Mouse (Mus musculus) limb, embryonic 12.5 days (tissue): ENCODE measurements at regions not wholly inside any gene's neighbourhood (a gene's known extent, or its start where the extent isn't known, plus 50 kb on each side); places are given as distances from the start of the nearest gene placed in this dataset.

Experiments
- ATAC-seq: fragments of 200-750 bp; cut with Nextera tagmentation; 2 replicates; pipeline ENCODE4 v1.8.0; 2017; ENCODE audit warnings: low read depth, moderate TSS enrichment; ENCODE audit not compliant: insufficient number of reproducible peaks, insufficient read depth, low FRiP score, low TSS enrichment
- H3K27ac ChIP-seq: fragments of 300-500 bp; sonication (generic); 2 replicates; pipeline ENCODE4 v1.5.1; 2016; ENCODE audit warnings: mild to moderate bottlenecking, moderate library complexity
- H3K27me3 ChIP-seq: fragments of 300-500 bp; sonication (generic); 2 replicates; pipeline ENCODE4 v1.6.1; 2016; ENCODE audit warnings: mild to moderate bottlenecking, moderate library complexity
- H3K36me3 ChIP-seq: fragments of 300-500 bp; sonication (generic); 2 replicates; pipeline ENCODE4 v1.6.1; 2016; ENCODE audit warnings: mild to moderate bottlenecking, moderate library complexity
- H3K4me1 ChIP-seq: fragments of 300-500 bp; sonication (generic); replicated peaks from 2 replicates; pipeline ENCODE4 v1.6.1; 2016
- H3K4me2 ChIP-seq: fragments of 300-500 bp; sonication (generic); 2 replicates; pipeline ENCODE4 v1.6.1; 2016; ENCODE audit warnings: mild to moderate bottlenecking, moderate library complexity
- H3K4me3 ChIP-seq: fragments of 300-500 bp; sonication (generic); replicated peaks from 2 replicates; pipeline ENCODE4 v1.5.1; 2016; ENCODE audit warnings: mild to moderate bottlenecking
- H3K9ac ChIP-seq: fragments of 300-500 bp; sonication (generic); replicated peaks from 2 replicates; pipeline ENCODE4 v1.6.1; 2016; ENCODE audit warnings: mild to moderate bottlenecking, moderate library complexity
- H3K9me3 ChIP-seq: fragments of 300-500 bp; sonication (generic); 2 replicates; pipeline ENCODE4 v1.6.1; 2016; ENCODE audit warnings: mild to moderate bottlenecking, moderate library complexity
- WGBS: fragments of 180-500 bp; shearing (Covaris S2); methylation state at CpG from one replicate; pipeline ENCODE4 v1.1.7; 2016; 5-methylcytosine and 5-hydroxymethylcytosine counted together

DNA sequence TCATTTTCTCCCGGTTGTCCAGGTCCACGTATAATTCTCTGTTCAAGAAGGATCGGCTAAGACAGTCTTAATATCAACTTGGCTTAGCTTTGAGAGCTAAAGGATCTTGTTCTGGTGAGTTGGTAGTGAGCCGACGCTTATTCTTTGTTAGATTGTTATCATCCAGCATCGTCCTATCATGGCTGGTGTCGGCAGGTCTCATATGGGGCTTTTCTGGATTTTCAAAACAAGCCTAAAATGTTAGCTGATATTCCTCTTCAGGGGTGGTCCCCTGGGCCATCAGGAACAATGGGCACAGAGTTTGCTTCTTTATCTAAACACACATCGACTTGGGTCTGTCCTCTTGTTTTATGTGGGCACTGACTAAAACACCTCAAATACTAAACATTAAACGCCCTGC is 124.6 kb upstream of the Zfhx3 start:
- ATAC-seq: no peak
- peaks cover 54% of the 10 kb centered on the region for H3K4me1 ChIP-seq

DNA sequence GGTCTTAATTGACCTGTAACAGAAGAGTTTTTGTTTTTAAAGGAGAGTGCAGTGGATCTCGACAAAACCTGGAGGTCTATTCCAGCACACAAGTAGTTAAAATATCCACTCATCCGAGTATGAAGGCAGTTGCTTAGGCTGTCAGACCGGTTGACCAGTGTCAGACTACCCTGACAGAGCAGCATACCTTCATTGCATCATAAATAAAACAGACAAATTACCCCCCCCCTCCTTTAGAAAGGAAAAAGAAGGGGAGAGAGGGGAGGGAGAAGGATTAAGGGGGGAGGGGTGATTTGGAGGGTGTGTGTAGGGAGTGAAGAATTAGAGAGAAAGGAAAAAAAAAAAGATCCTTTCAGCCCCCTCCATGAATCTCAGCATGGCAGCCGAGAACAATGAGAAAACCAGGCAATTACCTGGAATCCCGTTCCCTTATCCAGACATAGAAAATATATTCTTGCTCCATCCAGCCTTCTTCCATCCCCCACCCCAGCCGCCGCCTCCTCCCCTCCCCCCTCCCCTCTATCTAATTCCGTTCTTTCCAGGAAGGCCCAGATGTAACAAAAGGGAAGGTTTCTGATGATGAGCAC is 122.2 kb upstream of the Zfhx3 start:
- peaks cover 63% of the 10 kb centered on the region for H3K4me1 ChIP-seq
- peak overlapping the region; percentile 82; the same call in 1 of the 2 replicates for H3K27ac ChIP-seq
- H3K27me3 ChIP-seq: no peaks in the 10 kb centered on the region
- no peak for ATAC-seq
- no peaks in the 10 kb centered on the region for H3K9me3 ChIP-seq
- H3K36me3 ChIP-seq: no peaks in the 10 kb centered on the region
- H3K4me2 ChIP-seq: peak overlapping the region; percentile 19; the same call in 1 of the 2 replicates
- no peak overlapping the region for H3K9ac ChIP-seq
- H3K4me3 ChIP-seq: no peak overlapping the region
- WGBS: 8% methylated on average over 8 of the region's 8 CpGs

More for the DNA sequence above, 124.6 kb upstream of the Zfhx3 start:
- Histone ChIP-seq H3K9me3 (no peaks in the 10 kb centered on the region), H3K27me3 (no peaks in the 10 kb centered on the region), H3K9ac (no peak overlapping the region), H3K36me3 (no peaks in the 10 kb centered on the region), H3K4me2 (no peak overlapping the region), H3K27ac (no peak overlapping the region), H3K4me3 (no peak overlapping the region)
- WGBS: 86% methylated on average over 9 of the region's 9 CpGs

DNA sequence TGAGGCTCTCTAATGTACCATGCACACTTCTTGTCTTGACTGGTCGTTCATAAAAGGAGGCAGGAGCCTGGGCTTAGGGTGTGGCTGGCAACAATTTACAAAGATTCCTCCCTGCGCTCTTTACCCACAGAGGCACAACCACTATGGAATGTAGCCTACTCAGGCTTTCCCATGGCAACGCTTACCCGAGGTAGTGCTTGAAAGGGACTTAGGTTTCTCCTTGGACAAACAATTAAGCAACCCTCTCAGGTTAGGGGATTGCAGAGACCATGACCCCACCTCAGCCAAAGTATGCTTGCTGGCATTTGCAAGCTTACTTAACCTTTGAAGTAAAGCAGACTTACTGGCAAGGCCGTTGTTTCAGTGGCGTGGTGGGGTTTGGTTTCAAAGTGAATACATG is 120.9 kb upstream of the Zfhx3 start:
- Histone ChIP-seq H3K4me1 (peaks cover 56% of the 10 kb centered on the region), H3K4me2 (no peak overlapping the region)

DNA sequence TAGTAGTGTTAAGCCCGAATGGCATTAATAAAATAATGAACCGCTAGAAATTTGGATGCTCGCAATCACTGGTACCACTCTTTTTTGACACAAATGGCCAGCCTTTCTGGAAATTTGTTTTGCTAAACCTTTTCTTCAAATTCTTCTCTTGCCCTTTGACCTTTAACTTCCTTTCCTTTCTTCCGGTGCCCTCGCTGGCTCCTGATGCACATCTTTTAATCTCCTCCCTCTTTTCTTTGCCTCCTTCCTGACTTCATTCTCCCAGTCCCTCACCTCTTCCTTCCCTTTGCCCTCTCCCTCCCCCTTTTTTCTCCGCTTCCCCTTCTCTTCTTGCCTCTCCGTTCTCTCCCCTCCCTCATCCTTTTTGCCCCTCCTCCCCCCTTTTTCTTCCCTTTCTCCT is 118.3 kb upstream of the Zfhx3 start:
- peak overlapping the region; percentile 38 for H3K9ac ChIP-seq
- ATAC-seq: no peak

More for the DNA sequence above, 120.9 kb upstream of the Zfhx3 start:
- H3K9ac ChIP-seq: no peak overlapping the region
- no peaks in the 10 kb centered on the region for H3K36me3 ChIP-seq
- peak overlapping the region; percentile 82 for H3K27ac ChIP-seq
- WGBS: 24% methylated on average over 6 of the region's 6 CpGs
- no peaks in the 10 kb centered on the region for H3K9me3 ChIP-seq
- ATAC-seq: no peak
- H3K4me3 ChIP-seq: no peak overlapping the region
- no peaks in the 10 kb centered on the region for H3K27me3 ChIP-seq

DNA sequence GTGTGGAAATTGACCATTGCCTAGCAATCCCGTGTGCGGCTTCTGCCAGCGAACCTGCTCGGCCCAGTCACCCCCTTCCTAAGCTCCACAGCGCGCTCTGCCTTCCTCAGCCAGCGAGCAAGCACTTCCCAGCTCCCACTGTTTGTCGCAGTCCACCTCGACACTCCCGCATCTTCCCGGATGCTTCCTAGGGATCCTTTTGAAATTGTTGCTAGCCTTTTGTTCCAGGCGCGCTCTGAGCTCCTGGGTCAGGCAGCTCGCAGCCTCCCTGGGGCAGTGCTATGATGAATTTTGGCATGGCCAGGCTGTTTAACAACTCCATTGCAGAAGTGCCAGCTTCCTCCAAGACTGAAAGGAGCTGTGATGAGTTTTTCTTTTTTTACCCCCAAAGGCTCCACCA is 117.8 kb upstream of the Zfhx3 start:
- H3K27ac ChIP-seq: peak overlapping the region; percentile 77
- no peaks in the 10 kb centered on the region for H3K27me3 ChIP-seq
- no peak for ATAC-seq
- H3K4me3 ChIP-seq: peak overlapping the region; percentile 21
- 2% methylated on average over 14 of the region's 14 CpGs for WGBS
- peak overlapping the region; percentile 53 for H3K4me2 ChIP-seq
- H3K36me3 ChIP-seq: no peaks in the 10 kb centered on the region
- peaks cover 6% of the 10 kb centered on the region; the same call in 1 of the 2 replicates for H3K9me3 ChIP-seq
- H3K4me1 ChIP-seq: peaks cover 54% of the 10 kb centered on the region
- H3K9ac ChIP-seq: peak overlapping the region; percentile 38

More for the DNA sequence above, 118.3 kb upstream of the Zfhx3 start:
- Histone ChIP-seq H3K9me3 (peaks cover 6% of the 10 kb centered on the region; the same call in 1 of the 2 replicates), H3K27ac (peak overlapping the region; percentile 77), H3K4me1 (peaks cover 58% of the 10 kb centered on the region), H3K4me3 (peak overlapping the region; percentile 21), H3K36me3 (no peaks in the 10 kb centered on the region), H3K27me3 (no peaks in the 10 kb centered on the region), H3K4me2 (peak overlapping the region; percentile 53)
- WGBS: 17% methylated on average over 7 of the region's 7 CpGs

DNA sequence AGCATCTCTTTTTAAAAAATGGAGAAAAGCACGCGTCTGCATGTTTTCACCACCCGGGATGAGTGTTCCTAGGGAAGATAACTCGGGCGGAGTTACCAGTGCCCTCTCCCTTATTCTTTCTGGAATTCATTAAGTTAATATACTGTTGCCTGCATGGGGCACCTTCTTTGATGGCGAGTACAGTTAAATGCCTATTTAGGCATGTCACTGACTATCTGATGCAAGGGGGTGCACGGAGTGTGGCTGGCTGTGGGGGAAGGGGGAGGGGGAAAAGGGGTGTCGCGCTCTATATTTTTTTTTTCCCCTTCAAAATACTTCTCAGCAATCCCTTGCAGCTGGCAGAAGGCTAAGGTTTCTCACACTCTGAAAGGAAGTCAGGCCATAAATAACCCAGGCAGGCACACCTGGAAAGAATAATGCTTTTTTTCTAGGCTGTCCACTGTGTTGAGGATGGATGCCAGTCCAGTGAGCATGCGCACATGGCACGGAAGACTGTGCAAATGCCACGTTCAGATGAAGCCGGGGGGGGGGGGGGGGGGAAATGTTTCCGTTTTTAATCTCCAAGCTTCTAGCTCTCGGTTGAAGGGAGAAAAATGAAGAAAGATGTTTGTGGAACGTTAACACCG is 114.8 kb upstream of the Zfhx3 start:
- H3K4me1 ChIP-seq: peaks cover 30% of the 10 kb centered on the region
- H3K4me3 ChIP-seq: no peak overlapping the region
- H3K36me3 ChIP-seq: no peaks in the 10 kb centered on the region
- WGBS: 9% methylated on average over 17 of the region's 17 CpGs
- ATAC-seq: peak; percentile 82
- no peak overlapping the region; the same call in 1 of the 2 replicates for H3K9ac ChIP-seq
- H3K27me3 ChIP-seq: no peaks in the 10 kb centered on the region
- H3K27ac ChIP-seq: peak overlapping the region; percentile 89
- peaks cover 6% of the 10 kb centered on the region; the same call in 1 of the 2 replicates for H3K9me3 ChIP-seq
- peak overlapping the region; percentile 38 for H3K4me2 ChIP-seq

DNA sequence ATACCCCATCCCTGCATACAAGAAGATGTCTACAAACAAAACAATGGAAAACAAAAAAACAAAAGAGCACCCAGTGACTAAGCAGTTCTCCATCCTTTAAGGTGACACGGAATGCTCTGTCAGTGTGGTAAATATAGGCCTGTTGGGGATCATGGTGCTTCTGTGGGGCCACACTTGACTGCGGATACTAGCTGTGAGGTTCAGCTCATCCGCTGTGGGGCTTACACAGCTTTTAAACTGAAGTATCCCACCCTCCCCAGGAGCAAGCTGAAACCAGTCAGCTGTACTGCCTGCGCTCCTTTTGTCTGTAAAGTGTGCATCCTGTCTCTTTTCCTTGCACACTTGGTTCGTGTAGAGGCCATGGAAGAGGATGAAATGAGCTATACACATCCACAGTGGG is 113.9 kb upstream of the Zfhx3 start:
- no peaks in the 10 kb centered on the region for H3K27me3 ChIP-seq
- WGBS: 95% methylated on average over 5 of the region's 5 CpGs
- peak overlapping the region; percentile 89 for H3K27ac ChIP-seq

DNA sequence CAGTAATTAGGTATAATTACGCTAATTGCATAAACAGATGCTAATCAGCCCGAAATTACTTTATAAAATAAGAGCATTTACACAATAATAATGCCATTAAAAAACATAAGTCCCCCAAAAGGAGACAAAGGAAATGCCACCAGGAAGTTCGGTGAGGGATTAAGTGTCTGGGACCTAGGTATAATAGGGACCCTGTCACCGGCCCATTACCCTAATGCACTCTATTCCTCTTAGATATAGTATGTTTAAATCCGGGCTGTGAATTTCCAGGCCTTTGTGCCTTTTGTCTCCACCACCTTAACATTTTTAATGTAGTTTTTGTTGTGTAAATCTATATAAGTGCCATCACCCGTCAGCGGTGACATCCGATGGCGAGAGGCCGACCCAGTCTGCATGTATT is 109.0 kb upstream of the Zfhx3 start:
- H3K27me3 ChIP-seq: no peaks in the 10 kb centered on the region
- WGBS: 79% methylated on average over 10 of the region's 10 CpGs
- H3K9me3 ChIP-seq: peaks cover 2% of the 10 kb centered on the region; the same call in 1 of the 2 replicates
- H3K27ac ChIP-seq: no peak overlapping the region
- no peak overlapping the region for H3K4me2 ChIP-seq
- H3K4me1 ChIP-seq: no peaks in the 10 kb centered on the region
- no peaks in the 10 kb centered on the region for H3K36me3 ChIP-seq
- no peak overlapping the region for H3K4me3 ChIP-seq
- no peak for ATAC-seq
- no peak overlapping the region for H3K9ac ChIP-seq

More for the DNA sequence above, 113.9 kb upstream of the Zfhx3 start:
- Histone ChIP-seq H3K36me3 (no peaks in the 10 kb centered on the region), H3K4me3 (no peak overlapping the region), H3K9ac (no peak overlapping the region), H3K9me3 (peaks cover 6% of the 10 kb centered on the region; the same call in 1 of the 2 replicates), H3K4me1 (peaks cover 30% of the 10 kb centered on the region), H3K4me2 (no peak overlapping the region)
- ATAC-seq: no peak

DNA sequence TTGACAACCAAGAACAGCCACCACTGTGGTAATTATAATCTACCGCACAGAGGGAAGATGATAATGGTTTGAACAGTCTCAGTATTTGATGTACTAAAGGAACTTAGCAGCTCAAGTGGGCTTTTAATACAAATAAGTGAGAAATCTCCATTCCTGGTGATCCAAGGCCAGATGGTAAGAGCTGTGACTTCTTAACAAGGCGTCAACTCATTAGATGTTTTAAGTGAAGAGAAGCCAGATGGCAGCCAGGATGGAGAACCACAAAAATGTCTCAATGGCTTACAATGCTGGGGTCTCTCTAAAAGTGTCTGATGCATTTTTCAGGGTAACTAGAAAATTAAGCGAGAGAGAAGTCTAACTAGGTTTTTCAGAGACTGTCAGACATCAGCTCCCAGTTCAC is 96.3 kb upstream of the Zfhx3 start:
- H3K27ac ChIP-seq: no peak overlapping the region
- WGBS: 46% methylated on average over 3 of the region's 3 CpGs
- peaks cover 9% of the 10 kb centered on the region; the same call in 1 of the 2 replicates for H3K4me1 ChIP-seq
- no peak overlapping the region for H3K9ac ChIP-seq
- no peak overlapping the region for H3K4me2 ChIP-seq
- ATAC-seq: no peak
- H3K36me3 ChIP-seq: no peaks in the 10 kb centered on the region
- H3K27me3 ChIP-seq: no peaks in the 10 kb centered on the region
- H3K9me3 ChIP-seq: no peaks in the 10 kb centered on the region
- H3K4me3 ChIP-seq: no peak overlapping the region

DNA sequence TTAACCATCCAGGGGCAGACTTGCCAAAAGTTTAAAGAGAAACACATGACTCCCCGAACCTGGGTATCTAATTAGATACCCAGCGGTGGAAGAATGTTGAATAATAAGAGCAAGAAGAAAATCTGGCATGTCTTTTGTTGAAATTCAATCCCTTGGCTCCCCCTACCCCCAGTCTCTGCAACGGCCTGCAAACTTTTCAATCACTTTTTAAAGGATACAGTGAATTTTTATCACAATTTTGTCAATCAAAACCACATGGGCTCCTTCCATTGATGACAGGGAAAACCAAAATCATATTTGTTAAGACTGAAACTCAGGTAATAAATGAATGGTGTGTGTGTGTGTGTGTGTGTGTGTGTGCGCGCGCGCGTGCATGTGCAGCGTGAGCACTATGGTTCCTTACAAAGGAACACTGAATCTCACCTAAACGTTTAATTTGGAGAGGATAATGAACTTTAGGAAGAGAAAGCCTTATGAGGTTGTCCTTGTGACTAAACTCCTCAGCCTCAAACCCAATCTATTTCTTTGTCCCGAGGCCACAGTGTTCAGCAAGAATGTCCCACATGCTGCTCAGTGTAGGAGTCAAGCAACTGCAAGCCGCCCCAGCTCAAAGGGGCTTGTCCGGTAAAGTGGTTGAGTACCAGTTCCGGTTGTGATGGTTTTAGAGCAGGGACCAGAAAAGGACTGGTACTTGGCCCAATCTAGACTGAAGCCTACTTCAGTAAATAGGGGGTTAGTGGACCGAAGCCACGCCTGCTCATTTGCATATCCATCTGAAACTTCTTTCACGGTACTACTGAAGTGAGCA is 91.0 kb upstream of the Zfhx3 start:
- H3K27ac ChIP-seq: peak overlapping the region; percentile 90
- H3K9ac ChIP-seq: no peak overlapping the region
- H3K36me3 ChIP-seq: no peaks in the 10 kb centered on the region
- ATAC-seq: peak; percentile 75
- peaks cover 25% of the 10 kb centered on the region for H3K4me1 ChIP-seq
- no peaks in the 10 kb centered on the region for H3K27me3 ChIP-seq
- no peaks in the 10 kb centered on the region for H3K9me3 ChIP-seq
- no peak overlapping the region for H3K4me3 ChIP-seq
- 44% methylated on average over 17 of the region's 17 CpGs for whole genome bisulfite sequencing
- peak overlapping the region; percentile 23 for H3K4me2 ChIP-seq

DNA sequence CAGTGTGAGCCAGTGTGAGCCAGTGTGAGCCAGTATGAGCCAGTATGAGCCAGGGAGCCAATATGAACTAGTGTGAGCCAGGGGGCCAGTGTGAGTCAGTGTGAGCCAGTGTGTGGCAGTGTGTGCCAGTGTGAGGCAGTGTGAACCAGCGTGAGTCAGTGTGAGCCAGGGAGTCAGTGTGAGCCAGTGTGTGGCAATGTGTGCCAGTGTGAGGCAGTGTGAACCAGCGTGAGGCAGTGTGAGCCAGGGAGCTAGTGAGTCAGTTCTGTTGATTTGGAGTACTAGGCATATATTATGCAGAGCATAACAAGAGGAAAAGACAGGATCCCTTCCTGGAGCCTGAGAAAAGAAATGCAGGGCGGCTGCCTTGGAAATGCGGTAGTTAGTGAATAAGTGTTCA is 82.7 kb upstream of the Zfhx3 start:
- H3K4me3 ChIP-seq: no peak overlapping the region
- ATAC-seq: no peak
- 86% methylated on average over 4 of the region's 4 CpGs for WGBS
- H3K36me3 ChIP-seq: no peaks in the 10 kb centered on the region
- H3K9me3 ChIP-seq: no peaks in the 10 kb centered on the region
- peaks cover 34% of the 10 kb centered on the region for H3K4me1 ChIP-seq
- peak overlapping the region; percentile 45; the same call in 1 of the 2 replicates for H3K27ac ChIP-seq
- H3K4me2 ChIP-seq: no peak overlapping the region
- peaks cover 4% of the 10 kb centered on the region for H3K27me3 ChIP-seq
- no peak overlapping the region for H3K9ac ChIP-seq
